Mouse (Mus musculus) left cerebral cortex, postnatal 25 days (tissue): ENCODE measurements around the gene Ccdc115. TPM values are rescaled to one million over a fixed set of nuclear protein-coding genes. Genes with fewer than 3 reads are reported as not detected.

ENCODE experiments used
- DNase-seq, 2 experiments: peaks; one replicate each; pipeline ENCODE4 v3.0.0; 2022; ENCODE audit warnings: low spot score in 2 of 2, mixed read lengths in 1 of 2
- intact Hi-C: fragments of 180-260 bp; cut with DNase I; formaldehyde crosslinking; loops from one replicate; pipeline ENCODE4 v1.15.1; 2025
- microRNA-seq, 2 experiments: library from miRNA; unstranded; fragments of <30 nt; microRNA quantifications; one replicate each; pipeline ENCODE4 v1.2.0; 2022
- total RNA-seq, 2 experiments: library from RNA; stranded (reverse); gene quantifications; 2 replicates each; pipeline ENCODE4 v1.2.3; 2021

Ccdc115 gene
- total RNA-seq, 2 experiments from 2014 or later: 14.3 to 16.5 TPM

GRCm38 (mm10) chr1:34387346-34388327, 51.8 kb downstream of the Ccdc115 start:
- no peak for DNase-seq
- intact Hi-C loops: no loop called here

Small RNA genes lying within 50 kb of the gene (microRNA-seq; reads per million reads assigned to microRNA genes)
- gene Mir5103: 0.34 to 0.74 reads per million in 2 experiments

Other genes starting within 250 kb of the Ccdc115 start
- gene Imp4, start 179 bp upstream of the Ccdc115 start, total RNA-seq: 10 to 100 TPM; 29.1 to 35.1 TPM
- 1 to 10 TPM; 1.5 to 6.4 TPM for gene Ptpn18, start 20.1 kb upstream of the Ccdc115 start, total RNA-seq
- gene Prss39, start 58.7 kb upstream of the Ccdc115 start, total RNA-seq: not detected
- not detected for gene Cfc1, start 96.0 kb upstream of the Ccdc115 start, total RNA-seq
- not detected for gene Prss40, start 121.3 kb upstream of the Ccdc115 start, total RNA-seq
- gene Amer3, start 140.0 kb upstream of the Ccdc115 start, total RNA-seq: 10 to 100 TPM; 25.8 to 27.5 TPM